Mouse (Mus musculus): ENCODE results near the gene Chrnd. TPM values are rescaled to one million over a fixed set of nuclear protein-coding genes. Genes with fewer than 3 reads are reported as not detected.

Chrnd gene
- polyA plus RNA-seq, 1 experiment from 2014 or later, result 1.6 TPM

- ATAC-seq (ENCODE audit: insufficient number of reproducible peaks, insufficient read depth, low FRiP score, low TSS enrichment), result no peak
- H3K9me3 ChIP-seq, result no peaks in the 10 kb centered on the region
- 88% methylated on average over 8 of the region's 8 CpGs for WGBS
- no peaks in the 10 kb centered on the region for H3K4me1 ChIP-seq
- no peak overlapping the region for H3K4me3 ChIP-seq
- H3K9ac ChIP-seq, result no peak overlapping the region
- no peak overlapping the region for H3K27ac ChIP-seq
- H3K36me3 ChIP-seq, result peaks cover 16% of the 10 kb centered on the region
- no peak overlapping the region for H3K4me2 ChIP-seq (replicated peaks)
- no peaks in the 10 kb centered on the region for H3K27me3 ChIP-seq
Measured at GRCm38 (mm10) chr1:87243021-87243420, 52.6 kb downstream of the Chrnd start.

- Histone ChIP-seq H3K9ac (no peak overlapping the region), H3K4me3 (no peak overlapping the region), H3K4me2 (replicated peaks) (no peak overlapping the region), H3K36me3 (peaks cover 3% of the 10 kb centered on the region; the same call in 1 of the 2 replicates), H3K4me1 (no peaks in the 10 kb centered on the region), H3K27me3 (no peaks in the 10 kb centered on the region), H3K27ac (no peak overlapping the region), H3K9me3 (no peaks in the 10 kb centered on the region)
- 26% methylated on average over 1 of the region's 1 CpGs for WGBS
- no peak for ATAC-seq (ENCODE audit: insufficient number of reproducible peaks, insufficient read depth, low FRiP score, low TSS enrichment)
Measured at GRCm38 (mm10) chr1:87245430-87245829, 55.0 kb downstream of the Chrnd start.

- H3K27me3 ChIP-seq, result no peaks in the 10 kb centered on the region
- H3K4me3 ChIP-seq, result no peak overlapping the region
- 28% methylated on average over 22 of the region's 22 CpGs for WGBS
- H3K9ac ChIP-seq, result no peak overlapping the region
- H3K4me1 ChIP-seq, result no peaks in the 10 kb centered on the region
- no peaks in the 10 kb centered on the region for H3K9me3 ChIP-seq
- peak; percentile 87 for ATAC-seq (ENCODE audit: insufficient number of reproducible peaks, insufficient read depth, low FRiP score, low TSS enrichment)
- peaks cover 3% of the 10 kb centered on the region; the same call in 1 of the 2 replicates for H3K36me3 ChIP-seq
- H3K4me2 ChIP-seq (replicated peaks), result peak overlapping the region; percentile 32
- H3K27ac ChIP-seq, result no peak overlapping the region
Measured at GRCm38 (mm10) chr1:87245929-87246815, 55.8 kb downstream of the Chrnd start.

Other genes with a start within 250 kb of the Chrnd start
- not detected in 2 replicates for gene Alppl2, start 100.7 kb upstream of the Chrnd start, polyA plus RNA-seq (2016; fragmentation: Nextera tagmentation; extraction: Ambion mirVana)
- not detected in 2 replicates for gene Alpi, start 89.0 kb upstream of the Chrnd start, polyA plus RNA-seq (2016; fragmentation: Nextera tagmentation; extraction: Ambion mirVana)
- gene Akp3, start 65.6 kb upstream of the Chrnd start, polyA plus RNA-seq (2016; fragmentation: Nextera tagmentation; extraction: Ambion mirVana), result not detected in 2 replicates
- 1.9 and 2.3 TPM in 2 replicates for gene Ecel1, start 34.1 kb upstream of the Chrnd start, polyA plus RNA-seq (2016; fragmentation: Nextera tagmentation; extraction: Ambion mirVana)
- 1.1 and 2.6 TPM in 2 replicates for gene Prss56, start 7.3 kb upstream of the Chrnd start, polyA plus RNA-seq (2016; fragmentation: Nextera tagmentation; extraction: Ambion mirVana)
- gene Chrng, start 14.1 kb downstream of the Chrnd start, polyA plus RNA-seq (2016; fragmentation: Nextera tagmentation; extraction: Ambion mirVana), result 6.0 and 9.8 TPM in 2 replicates
- gene Eif4e2, start 23.3 kb downstream of the Chrnd start, polyA plus RNA-seq (2016; fragmentation: Nextera tagmentation; extraction: Ambion mirVana), result 179 and 182 TPM in 2 replicates
- gene Efhd1, start 73.8 kb downstream of the Chrnd start, polyA plus RNA-seq (2016; fragmentation: Nextera tagmentation; extraction: Ambion mirVana), result 0.98 and 1.5 TPM in 2 replicates
- gene Gigyf2, start 136.4 kb downstream of the Chrnd start, polyA plus RNA-seq (2016; fragmentation: Nextera tagmentation; extraction: Ambion mirVana), result 60.5 and 61.0 TPM in 2 replicates
- 0.81 and 1.3 TPM in 2 replicates for gene Kcnj13, start 204.1 kb downstream of the Chrnd start, polyA plus RNA-seq (2016; fragmentation: Nextera tagmentation; extraction: Ambion mirVana)

All from embryonic facial prominence, embryonic 12.5 days (tissue).